Mouse (Mus musculus) midbrain, embryonic 13.5 days (tissue): ENCODE measurements around the gene Adamts12. TPM values are rescaled to one million over a fixed set of nuclear protein-coding genes. Genes with fewer than 3 reads are reported as not detected.

Source experiments
- ATAC-seq: fragments of 200-750 bp; cut with Nextera tagmentation; 2 replicates; pipeline ENCODE4 v1.8.0; 2017; ENCODE audit warnings: mild to moderate bottlenecking, moderate TSS enrichment, moderate library complexity
- H3K27ac ChIP-seq: fragments of 300-500 bp; sonication (generic); 2 replicates; pipeline ENCODE4 v1.5.1; 2015; ENCODE audit warnings: inconsistent platforms, mild to moderate bottlenecking, moderate library complexity
- H3K27me3 ChIP-seq: fragments of 300-500 bp; sonication (generic); 2 replicates; pipeline ENCODE4 v1.6.1; 2015; ENCODE audit warnings: mild to moderate bottlenecking, inconsistent platforms
- H3K36me3 ChIP-seq: fragments of 300-500 bp; sonication (generic); 2 replicates; pipeline ENCODE4 v1.6.1; 2015; ENCODE audit warnings: mild to moderate bottlenecking, inconsistent platforms
- H3K4me1 ChIP-seq: fragments of 300-500 bp; sonication (generic); replicated peaks from 2 replicates; pipeline ENCODE4 v1.6.1; 2015; ENCODE audit warnings: inconsistent platforms
- H3K4me2 ChIP-seq: fragments of 300-500 bp; sonication (generic); replicated peaks from 2 replicates; pipeline ENCODE4 v1.6.1; 2015; ENCODE audit warnings: moderate library complexity, mild to moderate bottlenecking, inconsistent platforms
- H3K4me3 ChIP-seq: fragments of 300-500 bp; sonication (generic); replicated peaks from 2 replicates; pipeline ENCODE4 v1.5.1; 2015; ENCODE audit warnings: mild to moderate bottlenecking, inconsistent platforms
- H3K9ac ChIP-seq: fragments of 300-500 bp; sonication (generic); replicated peaks from 2 replicates; pipeline ENCODE4 v1.6.1; 2015; ENCODE audit warnings: mild to moderate bottlenecking, inconsistent platforms
- H3K9me3 ChIP-seq: fragments of 300-500 bp; sonication (generic); 2 replicates; pipeline ENCODE4 v1.6.1; 2016; ENCODE audit warnings: mild to moderate bottlenecking, inconsistent platforms
- WGBS: fragments of 180-500 bp; shearing (Covaris S2); methylation state at CpG from one replicate; pipeline ENCODE4 v1.1.7; 2015; 5-methylcytosine and 5-hydroxymethylcytosine counted together
- polyA plus RNA-seq: library from polyadenylated mRNA; unstranded; fragments of >200 nt; fragmentation: Nextera tagmentation; extraction: Ambion mirVana; gene quantifications from 2 replicates; pipeline ENCODE4 v1.2.1, GENCODE M21; 2015

The Adamts12 gene
- polyA plus RNA-seq, 1 experiment from 2014 or later: 1.5 TPM

GRCm38 (mm10) chr15:11279273-11280080 lies 214.9 kb downstream of the Adamts12 start:
- Histone ChIP-seq H3K27me3 (no peaks in the 10 kb centered on the region), H3K4me3 (no peak overlapping the region), H3K9me3 (no peaks in the 10 kb centered on the region), H3K9ac (no peak overlapping the region), H3K36me3 (no peaks in the 10 kb centered on the region), H3K27ac (no peak overlapping the region), H3K4me2 (no peak overlapping the region), H3K4me1 (no peaks in the 10 kb centered on the region)
- whole genome bisulfite sequencing: 94% methylated on average over 6 of the region's 6 CpGs
- ATAC-seq: no peak

GRCm38 (mm10) chr15:11280689-11281264 lies 216.2 kb downstream of the Adamts12 start:
- H3K4me2 ChIP-seq: no peak overlapping the region
- H3K9ac ChIP-seq: no peak overlapping the region
- no peaks in the 10 kb centered on the region for H3K36me3 ChIP-seq
- 84% methylated on average over 6 of the region's 6 CpGs for WGBS
- no peak overlapping the region for H3K27ac ChIP-seq
- H3K9me3 ChIP-seq: no peaks in the 10 kb centered on the region
- H3K4me3 ChIP-seq: no peak overlapping the region
- H3K27me3 ChIP-seq: no peaks in the 10 kb centered on the region
- ATAC-seq: no peak
- H3K4me1 ChIP-seq: no peaks in the 10 kb centered on the region

- Histone ChIP-seq H3K9ac (no peak overlapping the region), H3K4me2 (no peak overlapping the region), H3K36me3 (no peaks in the 10 kb centered on the region), H3K4me1 (no peaks in the 10 kb centered on the region), H3K9me3 (no peaks in the 10 kb centered on the region), H3K27me3 (no peaks in the 10 kb centered on the region), H3K27ac (no peak overlapping the region), H3K4me3 (no peak overlapping the region)
- ATAC-seq: no peak
These were observed 218.6 kb downstream of the Adamts12 start for GRCm38 (mm10) chr15:11283171-11283570.

GRCm38 (mm10) chr15:11287780-11288179 lies 223.2 kb downstream of the Adamts12 start:
- H3K9ac ChIP-seq: no peak overlapping the region
- whole genome bisulfite sequencing: 91% methylated on average over 3 of the region's 3 CpGs
- no peak for ATAC-seq

GRCm38 (mm10) chr15:11292246-11292645 lies 227.7 kb downstream of the Adamts12 start:
- Histone ChIP-seq H3K9ac (no peak overlapping the region), H3K4me3 (no peak overlapping the region), H3K4me2 (no peak overlapping the region), H3K36me3 (no peaks in the 10 kb centered on the region), H3K27ac (no peak overlapping the region), H3K4me1 (no peaks in the 10 kb centered on the region), H3K9me3 (no peaks in the 10 kb centered on the region), H3K27me3 (no peaks in the 10 kb centered on the region)
- no peak for ATAC-seq
- 82% methylated on average over 5 of the region's 5 CpGs for WGBS

More at GRCm38 (mm10) chr15:11287780-11288179, 223.2 kb downstream of the Adamts12 start:
- no peaks in the 10 kb centered on the region for H3K36me3 ChIP-seq
- no peaks in the 10 kb centered on the region for H3K4me1 ChIP-seq
- H3K27me3 ChIP-seq: no peaks in the 10 kb centered on the region
- H3K27ac ChIP-seq: no peak overlapping the region
- H3K4me3 ChIP-seq: no peak overlapping the region
- no peak overlapping the region for H3K4me2 ChIP-seq
- no peaks in the 10 kb centered on the region for H3K9me3 ChIP-seq

DNA sequence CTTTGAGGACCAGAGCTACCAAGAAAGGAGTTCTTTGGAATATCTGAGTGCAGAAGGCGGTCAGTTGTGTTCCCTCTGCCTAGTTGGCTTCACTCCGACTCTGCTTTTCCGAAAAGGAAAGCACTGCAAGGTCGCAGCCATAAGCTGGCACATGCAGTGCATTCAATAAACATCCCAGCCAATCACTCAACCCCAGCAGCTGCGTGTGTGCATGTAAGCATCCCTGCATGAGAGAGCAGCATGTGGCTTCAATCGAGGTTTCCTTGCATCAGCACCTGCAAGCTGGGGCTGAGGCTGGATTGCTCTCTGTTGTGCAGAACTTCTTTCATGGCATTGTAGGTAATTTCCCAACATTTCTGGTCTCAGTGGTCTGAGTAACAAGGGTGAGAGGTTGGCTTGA lies 230.4 kb downstream of the Adamts12 start:
- Histone ChIP-seq H3K27me3 (no peaks in the 10 kb centered on the region), H3K27ac (no peak overlapping the region), H3K36me3 (no peaks in the 10 kb centered on the region), H3K9me3 (no peaks in the 10 kb centered on the region), H3K4me1 (no peaks in the 10 kb centered on the region), H3K4me3 (no peak overlapping the region), H3K4me2 (no peak overlapping the region), H3K9ac (no peak overlapping the region)
- 71% methylated on average over 6 of the region's 6 CpGs for WGBS
- no peak for ATAC-seq

GRCm38 (mm10) chr15:11297960-11298359 lies 233.4 kb downstream of the Adamts12 start:
- Histone ChIP-seq H3K4me2 (no peak overlapping the region), H3K27ac (no peak overlapping the region), H3K9me3 (no peaks in the 10 kb centered on the region), H3K9ac (no peak overlapping the region), H3K27me3 (no peaks in the 10 kb centered on the region), H3K36me3 (no peaks in the 10 kb centered on the region), H3K4me3 (no peak overlapping the region), H3K4me1 (no peaks in the 10 kb centered on the region)
- ATAC-seq: no peak
- WGBS: 72% methylated on average over 4 of the region's 4 CpGs

- Histone ChIP-seq H3K4me1 (no peaks in the 10 kb centered on the region), H3K9me3 (no peaks in the 10 kb centered on the region), H3K36me3 (no peaks in the 10 kb centered on the region), H3K27ac (no peak overlapping the region), H3K27me3 (no peaks in the 10 kb centered on the region), H3K9ac (no peak overlapping the region), H3K4me2 (no peak overlapping the region), H3K4me3 (no peak overlapping the region)
- 51% methylated on average over 3 of the region's 3 CpGs for WGBS
- peak; percentile 60; the same call in 1 of the 2 replicates for ATAC-seq
These were observed 252.5 kb downstream of the Adamts12 start for GRCm38 (mm10) chr15:11317077-11317476.

- 28% methylated on average over 8 of the region's 8 CpGs for WGBS
- no peaks in the 10 kb centered on the region for H3K36me3 ChIP-seq
- H3K9me3 ChIP-seq: no peaks in the 10 kb centered on the region
- H3K4me2 ChIP-seq: no peak overlapping the region
- no peak overlapping the region for H3K4me3 ChIP-seq
- H3K27ac ChIP-seq: no peak overlapping the region
- peak; percentile 50 for ATAC-seq
- H3K4me1 ChIP-seq: no peaks in the 10 kb centered on the region
- no peak overlapping the region for H3K9ac ChIP-seq
- H3K27me3 ChIP-seq: no peaks in the 10 kb centered on the region
These were observed 255.9 kb downstream of the Adamts12 start for GRCm38 (mm10) chr15:11320481-11320880.

GRCm38 (mm10) chr15:11339467-11340180 lies 275.0 kb downstream of the Adamts12 start:
- WGBS: 75% methylated on average over 7 of the region's 7 CpGs
- H3K9me3 ChIP-seq: no peaks in the 10 kb centered on the region
- no peaks in the 10 kb centered on the region for H3K27me3 ChIP-seq
- H3K4me2 ChIP-seq: no peak overlapping the region
- no peaks in the 10 kb centered on the region for H3K36me3 ChIP-seq
- H3K4me3 ChIP-seq: no peak overlapping the region
- ATAC-seq: peak; percentile 24; the same call in 1 of the 2 replicates
- no peak overlapping the region for H3K9ac ChIP-seq
- H3K27ac ChIP-seq: no peak overlapping the region
- H3K4me1 ChIP-seq: 0 out of 2 replicates have a peak, but pooled peaks cover 2% of the 10 kb centered on the region

- no peaks in the 10 kb centered on the region for H3K4me1 ChIP-seq
- H3K9ac ChIP-seq: no peak overlapping the region
- H3K27me3 ChIP-seq: no peaks in the 10 kb centered on the region
- H3K4me3 ChIP-seq: no peak overlapping the region
- no peaks in the 10 kb centered on the region for H3K36me3 ChIP-seq
- H3K4me2 ChIP-seq: no peak overlapping the region
- H3K9me3 ChIP-seq: 0 out of 2 replicates have a peak, but pooled peaks cover 2% of the 10 kb centered on the region
- 74% methylated on average over 3 of the region's 3 CpGs for WGBS
- no peak overlapping the region for H3K27ac ChIP-seq
- ATAC-seq: no peak
These were observed 291.3 kb downstream of the Adamts12 start for GRCm38 (mm10) chr15:11355865-11356264.

GRCm38 (mm10) chr15:11357501-11357900 lies 292.9 kb downstream of the Adamts12 start:
- no peak overlapping the region for H3K4me3 ChIP-seq
- no peak overlapping the region for H3K4me2 ChIP-seq
- WGBS: 94% methylated on average over 2 of the region's 2 CpGs
- H3K36me3 ChIP-seq: no peaks in the 10 kb centered on the region
- H3K9ac ChIP-seq: no peak overlapping the region
- H3K4me1 ChIP-seq: no peaks in the 10 kb centered on the region
- ATAC-seq: no peak
- no peaks in the 10 kb centered on the region for H3K27me3 ChIP-seq
- H3K27ac ChIP-seq: no peak overlapping the region
- 0 out of 2 replicates have a peak, but pooled peaks cover 2% of the 10 kb centered on the region for H3K9me3 ChIP-seq
